Mouse (Mus musculus): ENCODE measurements around the gene Gm20388. TPM values are rescaled to one million over a fixed set of nuclear protein-coding genes. Genes with fewer than 3 reads are reported as not detected.

Gene Gm20388
- polyA plus RNA-seq, 1 experiment = 59.3 TPM

- TF ChIP-seq CTCF (IDR thresholded peaks at IDR 0.05; ENCODE audit: borderline replicate concordance, extremely low read depth, insufficient read depth, insufficient read length) = no peak
- no peak for TF ChIP-seq POLR2A (IDR thresholded peaks at IDR 0.05; ENCODE audit: borderline replicate concordance, extremely low read depth, insufficient read depth, insufficient read length, poor library complexity, severe bottlenecking)
- no peak for DNase-seq (ENCODE audit: low read depth)
These were observed 185.8 kb downstream of the Gm20388 start for GRCm38 (mm10) chr8:120096486-120096885.

- no peak for DNase-seq (ENCODE audit: low read depth)
- TF ChIP-seq POLR2A (IDR thresholded peaks at IDR 0.05; ENCODE audit: borderline replicate concordance, extremely low read depth, insufficient read depth, insufficient read length, poor library complexity, severe bottlenecking) (no peak), CTCF (IDR thresholded peaks at IDR 0.05; ENCODE audit: borderline replicate concordance, extremely low read depth, insufficient read depth, insufficient read length) (no peak)
These were observed 189.9 kb downstream of the Gm20388 start for GRCm38 (mm10) chr8:120100388-120101067.

- DNase-seq (ENCODE audit: low read depth) = peak; percentile 88
These were observed 190.7 kb downstream of the Gm20388 start, which contains the start of gene Zdhhc7 for GRCm38 (mm10) chr8:120101068-120101972. Zdhhc7 (minus strand) TSS chr8:120101482.

GRCm38 (mm10) chr8:120103916-120104315 is 193.3 kb downstream of the Gm20388 start:
- no peak for DNase-seq (ENCODE audit: low read depth)
- no peak for TF ChIP-seq POLR2A (IDR thresholded peaks at IDR 0.05; ENCODE audit: borderline replicate concordance, extremely low read depth, insufficient read depth, insufficient read length, poor library complexity, severe bottlenecking)
- no peak for TF ChIP-seq CTCF (IDR thresholded peaks at IDR 0.05; ENCODE audit: borderline replicate concordance, extremely low read depth, insufficient read depth, insufficient read length)

More at GRCm38 (mm10) chr8:120101068-120101972, 190.7 kb downstream of the Gm20388 start, which contains the start of gene Zdhhc7:
- no peak for TF ChIP-seq CTCF (IDR thresholded peaks at IDR 0.05; ENCODE audit: borderline replicate concordance, extremely low read depth, insufficient read depth, insufficient read length)
- peak; percentile 58; the same call in 1 of the 2 replicates for TF ChIP-seq POLR2A (IDR thresholded peaks at IDR 0.05; ENCODE audit: borderline replicate concordance, extremely low read depth, insufficient read depth, insufficient read length, poor library complexity, severe bottlenecking)

- DNase-seq (ENCODE audit: low read depth) = no peak
- TF ChIP-seq CTCF (IDR thresholded peaks at IDR 0.05; ENCODE audit: borderline replicate concordance, extremely low read depth, insufficient read depth, insufficient read length) = no peak
- no peak for TF ChIP-seq POLR2A (IDR thresholded peaks at IDR 0.05; ENCODE audit: borderline replicate concordance, extremely low read depth, insufficient read depth, insufficient read length, poor library complexity, severe bottlenecking)
These were observed 194.2 kb downstream of the Gm20388 start for GRCm38 (mm10) chr8:120104721-120105272.

GRCm38 (mm10) chr8:120109149-120109548 is 198.5 kb downstream of the Gm20388 start:
- DNase-seq (ENCODE audit: low read depth) = no peak

GRCm38 (mm10) chr8:120110966-120111365 is 200.3 kb downstream of the Gm20388 start:
- no peak for TF ChIP-seq CTCF (IDR thresholded peaks at IDR 0.05; ENCODE audit: borderline replicate concordance, extremely low read depth, insufficient read depth, insufficient read length)
- DNase-seq (ENCODE audit: low read depth) = no peak

More at GRCm38 (mm10) chr8:120109149-120109548, 198.5 kb downstream of the Gm20388 start:
- TF ChIP-seq CTCF (IDR thresholded peaks at IDR 0.05; ENCODE audit: borderline replicate concordance, extremely low read depth, insufficient read depth, insufficient read length) = no peak
- TF ChIP-seq POLR2A (IDR thresholded peaks at IDR 0.05; ENCODE audit: borderline replicate concordance, extremely low read depth, insufficient read depth, insufficient read length, poor library complexity, severe bottlenecking) = no peak

- DNase-seq (ENCODE audit: low read depth) = no peak
- TF ChIP-seq POLR2A (IDR thresholded peaks at IDR 0.05; ENCODE audit: borderline replicate concordance, extremely low read depth, insufficient read depth, insufficient read length, poor library complexity, severe bottlenecking) (no peak), CTCF (IDR thresholded peaks at IDR 0.05; ENCODE audit: borderline replicate concordance, extremely low read depth, insufficient read depth, insufficient read length) (no peak)
These were observed 200.7 kb downstream of the Gm20388 start for GRCm38 (mm10) chr8:120111382-120111781.

- TF ChIP-seq POLR2A (IDR thresholded peaks at IDR 0.05; ENCODE audit: borderline replicate concordance, extremely low read depth, insufficient read depth, insufficient read length, poor library complexity, severe bottlenecking) = no peak
- TF ChIP-seq CTCF (IDR thresholded peaks at IDR 0.05; ENCODE audit: borderline replicate concordance, extremely low read depth, insufficient read depth, insufficient read length) = no peak
- no peak for DNase-seq (ENCODE audit: low read depth)
These were observed 201.9 kb downstream of the Gm20388 start for GRCm38 (mm10) chr8:120112535-120112934.

GRCm38 (mm10) chr8:120113306-120113705 is 202.7 kb downstream of the Gm20388 start:
- no peak for DNase-seq (ENCODE audit: low read depth)
- TF ChIP-seq POLR2A (IDR thresholded peaks at IDR 0.05; ENCODE audit: borderline replicate concordance, extremely low read depth, insufficient read depth, insufficient read length, poor library complexity, severe bottlenecking) (no peak), CTCF (IDR thresholded peaks at IDR 0.05; ENCODE audit: borderline replicate concordance, extremely low read depth, insufficient read depth, insufficient read length) (no peak)

GRCm38 (mm10) chr8:120113758-120114255 is 203.2 kb downstream of the Gm20388 start, which contains the start of gene 6430548M08Rik:
6430548M08Rik (plus strand) TSS chr8:120114152.
- DNase-seq (ENCODE audit: low read depth) = peak; percentile 100

More at GRCm38 (mm10) chr8:120113758-120114255, 203.2 kb downstream of the Gm20388 start, which contains the start of gene 6430548M08Rik:
- TF ChIP-seq POLR2A (IDR thresholded peaks at IDR 0.05; ENCODE audit: borderline replicate concordance, extremely low read depth, insufficient read depth, insufficient read length, poor library complexity, severe bottlenecking) = peak; percentile 85
- peak; percentile 39 for TF ChIP-seq CTCF (IDR thresholded peaks at IDR 0.05; ENCODE audit: borderline replicate concordance, extremely low read depth, insufficient read depth, insufficient read length)

Data from brain, embryonic 14.5 days (tissue).